Mouse (Mus musculus): ENCODE data around the gene Zfhx3. TPM values are rescaled to one million over a fixed set of nuclear protein-coding genes. Genes with fewer than 3 reads are reported as not detected.

Gene Zfhx3
- polyA plus RNA-seq, 2 experiments, result 0.25 to 0.65 TPM

GRCm38 (mm10) chr8:108984904-108985303, 1042.5 kb downstream of the Zfhx3 start:
- WGBS (ENCODE audit: insufficient replicate concordance), result 47% methylated on average over 2 of the region's 2 CpGs
- H3K9ac ChIP-seq (replicated peaks), result no peak overlapping the region
- no peak for TF ChIP-seq EP300 (IDR thresholded peaks at IDR 0.05; ENCODE audit: low read depth)
- TF ChIP-seq CTCF (IDR thresholded peaks at IDR 0.05; ENCODE audit: low read depth), result no peak
- H3K36me3 ChIP-seq (replicated peaks; ENCODE audit: control insufficient read depth, insufficient read depth, low read depth), result no peaks in the 10 kb centered on the region
- no peaks in the 10 kb centered on the region for H3K9me3 ChIP-seq (ENCODE audit: control insufficient read depth, low read length)
- H3K27ac ChIP-seq, result no peak overlapping the region
- H3K4me3 ChIP-seq (ENCODE audit: insufficient read depth in 1 of 2, low read depth in 2 of 2, low read length in 2 of 2), result no peak overlapping the region
- DNase-seq (ENCODE audit: low read depth in 3 of 3, low spot score in 3 of 3), result no peak
- H3K27me3 ChIP-seq (ENCODE audit: control insufficient read depth, insufficient read depth, low read length), result no peaks in the 10 kb centered on the region
- no peak overlapping the region for H3K4me2 ChIP-seq (ENCODE audit: low read depth)
- ATAC-seq (ENCODE audit: insufficient read depth), result no peak
- no peaks in the 10 kb centered on the region for H3K4me1 ChIP-seq (replicated peaks; ENCODE audit: control insufficient read depth in 2 of 2, insufficient read depth in 2 of 2, low read length in 1 of 2)

- DNase-seq (ENCODE audit: low read depth in 3 of 3, low spot score in 3 of 3) (no peak), ATAC-seq (ENCODE audit: insufficient read depth) (no peak)
- Histone ChIP-seq H3K4me2 (ENCODE audit: low read depth) (no peak overlapping the region), H3K27ac (no peak overlapping the region), H3K4me3 (ENCODE audit: insufficient read depth in 1 of 2, low read depth in 2 of 2, low read length in 2 of 2) (no peak overlapping the region), H3K4me1 (replicated peaks; ENCODE audit: control insufficient read depth in 2 of 2, insufficient read depth in 2 of 2, low read length in 1 of 2) (peaks cover 0 to 4% of the 10 kb centered on the region in 2 experiments; a peak in 1 of 4 replicates), H3K9me3 (ENCODE audit: control insufficient read depth, low read length) (no peaks in the 10 kb centered on the region), H3K9ac (replicated peaks) (no peak overlapping the region), H3K27me3 (ENCODE audit: control insufficient read depth, insufficient read depth, low read length) (no peaks in the 10 kb centered on the region), H3K36me3 (replicated peaks; ENCODE audit: control insufficient read depth, insufficient read depth, low read depth) (no peaks in the 10 kb centered on the region)
- WGBS (ENCODE audit: insufficient replicate concordance), result 59% methylated on average over 5 of the region's 5 CpGs
- TF ChIP-seq CTCF (IDR thresholded peaks at IDR 0.05; ENCODE audit: low read depth), result no peak
- no peak for TF ChIP-seq EP300 (IDR thresholded peaks at IDR 0.05; ENCODE audit: low read depth)
These were observed 1047.4 kb downstream of the Zfhx3 start for GRCm38 (mm10) chr8:108989841-108990240.

- TF ChIP-seq CTCF (IDR thresholded peaks at IDR 0.05; ENCODE audit: low read depth), result no peak
- TF ChIP-seq EP300 (IDR thresholded peaks at IDR 0.05; ENCODE audit: low read depth), result peak; percentile 24; the same call in 1 of the 2 replicates
- peaks cover 0 to 4% of the 10 kb centered on the region in 2 experiments; a peak in 1 of 4 replicates for H3K4me1 ChIP-seq (replicated peaks; ENCODE audit: control insufficient read depth in 2 of 2, insufficient read depth in 2 of 2, low read length in 1 of 2)
- no peaks in the 10 kb centered on the region for H3K36me3 ChIP-seq (replicated peaks; ENCODE audit: control insufficient read depth, insufficient read depth, low read depth)
- H3K27ac ChIP-seq, result no peak overlapping the region
- H3K4me3 ChIP-seq (ENCODE audit: insufficient read depth in 1 of 2, low read depth in 2 of 2, low read length in 2 of 2), result no peak overlapping the region
- DNase-seq (ENCODE audit: low read depth in 3 of 3, low spot score in 3 of 3) (peak; percentile 20 to 33 (median 27)), ATAC-seq (ENCODE audit: insufficient read depth) (peak; percentile 53; the same call in 1 of the 2 replicates)
- H3K9ac ChIP-seq (replicated peaks), result no peak overlapping the region
- 59% methylated on average over 6 of the region's 6 CpGs for WGBS (ENCODE audit: insufficient replicate concordance)
- H3K4me2 ChIP-seq (ENCODE audit: low read depth), result no peak overlapping the region
- H3K27me3 ChIP-seq (ENCODE audit: control insufficient read depth, insufficient read depth, low read length), result no peaks in the 10 kb centered on the region
- no peaks in the 10 kb centered on the region for H3K9me3 ChIP-seq (ENCODE audit: control insufficient read depth, low read length)
These were observed 1048.1 kb downstream of the Zfhx3 start for GRCm38 (mm10) chr8:108990537-108990936.

DNA sequence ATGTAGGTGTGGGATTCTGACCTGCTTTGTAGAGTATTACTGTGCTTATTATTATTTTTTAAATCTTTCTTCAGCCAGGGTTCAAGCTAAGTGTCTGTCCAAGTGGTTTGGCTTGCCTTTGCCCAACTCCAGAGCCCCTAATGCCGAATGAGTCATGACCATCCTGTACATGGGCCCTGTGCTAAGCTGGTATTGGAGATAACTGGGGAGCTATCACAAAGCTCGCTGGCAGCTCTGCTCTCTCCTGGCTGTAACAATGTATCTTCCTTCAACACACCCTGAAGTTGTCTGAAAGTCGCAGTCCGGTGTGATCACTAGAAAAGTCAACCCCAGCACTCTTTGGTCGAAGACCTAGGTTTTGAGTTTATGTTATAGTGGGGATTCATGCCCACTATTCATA, 1049.0 kb downstream of the Zfhx3 start:
- Histone ChIP-seq H3K4me3 (ENCODE audit: insufficient read depth in 1 of 2, low read depth in 2 of 2, low read length in 2 of 2) (no peak overlapping the region), H3K4me2 (ENCODE audit: low read depth) (no peak overlapping the region), H3K27ac (no peak overlapping the region), H3K9ac (replicated peaks) (no peak overlapping the region), H3K4me1 (replicated peaks; ENCODE audit: control insufficient read depth in 2 of 2, insufficient read depth in 2 of 2, low read length in 1 of 2) (peaks cover 0 to 4% of the 10 kb centered on the region in 2 experiments; a peak in 1 of 4 replicates), H3K36me3 (replicated peaks; ENCODE audit: control insufficient read depth, insufficient read depth, low read depth) (no peaks in the 10 kb centered on the region), H3K9me3 (ENCODE audit: control insufficient read depth, low read length) (no peaks in the 10 kb centered on the region), H3K27me3 (ENCODE audit: control insufficient read depth, insufficient read depth, low read length) (no peaks in the 10 kb centered on the region)
- no peak for TF ChIP-seq CTCF (IDR thresholded peaks at IDR 0.05; ENCODE audit: low read depth)
- ATAC-seq (ENCODE audit: insufficient read depth) (peak; percentile 51; the same call in 1 of the 2 replicates), DNase-seq (ENCODE audit: low read depth in 3 of 3, low spot score in 3 of 3) (no peak)
- WGBS (ENCODE audit: insufficient replicate concordance), result 45% methylated on average over 5 of the region's 5 CpGs

- TF ChIP-seq CTCF (IDR thresholded peaks at IDR 0.05; ENCODE audit: low read depth), result no peak
- TF ChIP-seq EP300 (IDR thresholded peaks at IDR 0.05; ENCODE audit: low read depth), result no peak
- H3K27ac ChIP-seq, result no peak overlapping the region
- H3K4me2 ChIP-seq (ENCODE audit: low read depth), result no peak overlapping the region
- no peaks in the 10 kb centered on the region for H3K36me3 ChIP-seq (replicated peaks; ENCODE audit: control insufficient read depth, insufficient read depth, low read depth)
- 28% methylated on average over 2 of the region's 2 CpGs for WGBS (ENCODE audit: insufficient replicate concordance)
- no peak for DNase-seq (ENCODE audit: low read depth in 3 of 3, low spot score in 3 of 3)
- H3K9ac ChIP-seq (replicated peaks), result no peak overlapping the region
- no peak overlapping the region for H3K4me3 ChIP-seq (ENCODE audit: insufficient read depth in 1 of 2, low read depth in 2 of 2, low read length in 2 of 2)
- H3K4me1 ChIP-seq (replicated peaks; ENCODE audit: control insufficient read depth in 2 of 2, insufficient read depth in 2 of 2, low read length in 1 of 2), result peaks cover 0 to 4% of the 10 kb centered on the region in 2 experiments; a peak in 1 of 4 replicates
- H3K27me3 ChIP-seq (ENCODE audit: control insufficient read depth, insufficient read depth, low read length), result no peaks in the 10 kb centered on the region
- ATAC-seq (ENCODE audit: insufficient read depth), result no peak
- no peaks in the 10 kb centered on the region for H3K9me3 ChIP-seq (ENCODE audit: control insufficient read depth, low read length)
These were observed 1051.3 kb downstream of the Zfhx3 start for GRCm38 (mm10) chr8:108993718-108994117.

Data from liver, embryonic 14.5 days (tissue).